Mouse (Mus musculus) retina, postnatal 1 day (tissue): ENCODE data around the gene S100a16.

Experiments used
- DNase-seq: peaks from one replicate; pipeline ENCODE4 v3.0.0-alpha.2; 2012

The S100a16 gene

DNA sequence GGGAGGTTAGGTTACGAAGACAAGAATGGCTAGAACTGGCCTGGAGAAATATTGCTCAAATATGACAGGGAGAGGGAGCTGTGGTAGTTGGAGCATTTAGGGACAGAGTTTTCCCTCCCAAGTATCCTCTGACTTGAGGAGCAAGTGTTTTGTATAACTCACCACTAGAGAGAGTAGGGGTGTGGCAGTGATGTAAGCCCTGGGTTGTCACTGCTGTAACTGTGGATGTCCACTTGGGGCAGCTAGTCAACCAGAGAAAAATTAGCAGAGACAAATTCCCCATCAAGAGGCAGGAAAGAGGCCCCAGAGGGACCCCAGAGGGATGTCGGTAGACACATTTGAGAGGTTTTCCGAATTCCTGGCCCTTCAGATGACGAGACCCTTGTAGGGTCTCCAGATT, 11.6 kb upstream of the S100a16 start:
- peak; percentile 74 for DNase-seq

- no peak for DNase-seq
Measured at GRCm38 (mm10) chr3:90526076-90526475, 11.0 kb upstream of the S100a16 start.

DNA sequence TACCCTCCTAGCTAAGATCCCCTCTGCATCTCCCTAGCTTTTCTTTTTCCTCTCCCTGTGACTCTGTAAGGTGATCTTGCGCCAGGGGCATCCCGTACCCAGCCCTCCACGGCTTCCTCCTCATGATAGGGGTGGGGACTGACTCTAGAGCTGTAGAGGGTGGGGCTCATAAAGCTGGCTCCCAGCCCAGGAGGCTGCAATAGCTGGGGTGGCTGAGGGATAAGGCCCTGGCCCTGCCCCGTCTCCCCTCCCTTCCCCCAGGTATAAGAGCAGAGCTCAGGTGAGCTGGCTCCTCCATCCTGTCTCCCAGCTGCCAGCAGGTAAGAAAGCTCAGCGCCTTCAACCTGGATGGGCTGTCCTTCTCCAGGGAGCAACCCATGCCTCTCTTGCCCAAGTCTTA, 10.5 kb upstream of the S100a16 start, which contains the start of gene S100a14:
Gene S100a14 (plus strand): TSS at position 277 of the 400 bp plus-strand sequence.
- no peak for DNase-seq

DNA sequence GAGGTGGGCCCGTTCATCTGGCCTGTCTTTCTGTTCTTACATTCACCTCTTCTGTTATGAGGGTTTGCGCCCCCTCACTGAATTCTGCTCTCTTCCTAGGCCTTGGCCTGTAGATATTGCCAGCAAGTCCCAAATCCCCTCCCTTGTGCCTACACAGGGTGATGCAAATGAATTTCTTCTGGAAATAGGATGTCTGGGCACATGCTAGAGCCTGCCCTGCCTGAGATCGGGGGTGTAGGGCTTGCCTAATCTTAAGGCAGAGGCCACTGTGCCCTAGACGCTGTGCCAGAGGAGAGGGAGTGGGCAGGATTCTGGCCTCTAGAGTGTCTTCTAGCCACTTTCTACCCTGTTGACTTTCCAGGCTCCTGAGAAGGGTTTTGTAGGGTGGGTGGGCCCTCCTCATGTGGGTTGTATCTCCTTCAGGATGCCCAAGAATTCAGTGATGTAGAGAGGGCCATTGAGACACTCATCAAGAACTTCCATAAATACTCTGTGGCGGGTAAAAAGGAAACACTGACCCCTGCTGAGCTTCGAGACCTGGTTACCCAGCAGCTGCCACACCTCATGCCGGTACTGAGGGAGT, 9.7 kb upstream of the S100a16 start:
- DNase-seq = no peak

GRCm38 (mm10) chr3:90531713-90532112, 5.3 kb upstream of the S100a16 start:
- DNase-seq = no peak

DNA sequence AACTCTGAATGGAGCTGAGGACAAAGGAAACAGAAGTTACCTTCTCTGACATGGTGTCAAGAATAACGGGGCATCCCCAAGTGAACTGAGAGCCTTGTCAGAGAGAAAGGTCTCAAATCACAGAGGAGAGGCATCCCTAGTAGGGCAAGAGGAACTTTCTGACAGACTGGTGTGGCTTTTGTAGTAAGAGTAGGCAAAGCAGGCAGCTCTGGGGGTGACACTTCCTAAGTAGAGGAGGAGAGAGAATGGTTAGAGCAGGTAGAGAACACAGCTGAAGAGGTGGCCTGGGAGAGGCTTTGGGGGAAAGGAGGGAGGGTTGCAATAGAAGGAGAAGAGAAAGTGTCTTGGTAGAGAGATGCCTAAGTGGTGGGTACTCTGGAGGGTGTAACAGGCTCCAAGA, 1.6 kb upstream of the S100a16 start:
- no peak for DNase-seq

DNA sequence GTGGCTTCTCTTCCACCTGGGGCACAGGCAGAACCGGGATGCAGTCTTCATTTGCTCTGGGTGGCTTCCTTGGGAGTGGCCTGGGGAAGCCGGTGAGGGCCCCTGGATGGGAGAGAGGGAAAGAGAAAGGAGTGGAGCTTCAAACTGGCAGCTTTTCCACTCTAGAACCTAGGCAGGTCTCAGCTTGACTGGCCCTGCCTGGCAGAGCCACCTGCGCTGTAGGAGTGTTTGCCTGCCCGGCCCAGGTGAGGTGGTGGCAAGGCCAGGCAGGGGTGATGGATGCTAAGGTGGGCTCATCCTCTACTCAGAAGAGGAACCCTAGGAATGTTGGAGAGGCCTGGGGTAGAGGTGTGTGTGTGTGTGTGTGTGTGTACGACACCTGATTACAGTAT, 847 bp downstream of the S100a16 start:
- DNase-seq = no peak

DNA sequence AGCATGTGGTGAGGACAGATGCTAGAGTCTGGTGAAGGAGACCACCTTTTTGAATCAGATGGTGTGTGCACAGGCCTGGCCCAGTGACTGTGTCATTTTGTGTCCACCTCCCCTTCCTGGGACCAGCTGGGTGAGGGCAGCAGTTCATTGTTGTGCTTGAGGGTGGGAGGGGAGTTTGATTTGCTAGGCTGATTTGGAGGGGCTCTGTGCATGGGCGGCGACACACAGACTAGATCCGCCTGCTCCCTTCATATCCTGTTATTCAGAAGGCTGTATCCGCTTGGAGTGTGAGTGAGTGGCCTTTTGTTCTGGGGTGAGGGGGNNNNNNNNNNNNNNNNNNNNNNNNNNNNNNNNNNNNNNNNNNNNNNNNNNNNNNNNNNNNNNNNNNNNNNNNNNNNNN, 3.9 kb downstream of the S100a16 start:
- DNase-seq = peak; percentile 61

- DNase-seq = no peak
Measured at GRCm38 (mm10) chr3:90549676-90550420, 12.8 kb downstream of the S100a16 start.

DNA sequence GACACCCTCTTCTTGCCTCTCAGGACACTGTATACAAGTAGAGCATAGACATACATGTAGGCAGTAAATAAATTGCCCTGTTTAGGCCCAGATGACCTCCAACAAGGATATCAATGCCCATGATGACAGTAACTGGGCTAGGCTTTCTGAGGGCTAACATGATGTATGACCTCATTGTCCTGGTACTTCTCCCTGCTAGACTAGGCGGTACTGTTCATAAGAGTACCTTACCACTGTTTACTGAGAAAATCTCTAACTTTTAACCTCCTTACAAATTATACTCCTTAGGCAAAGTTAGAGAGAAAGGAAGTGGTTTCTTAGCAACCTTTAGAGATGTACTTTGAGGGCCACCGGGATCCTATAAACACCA, 13.4 kb downstream of the S100a16 start:
- DNase-seq = no peak

DNA sequence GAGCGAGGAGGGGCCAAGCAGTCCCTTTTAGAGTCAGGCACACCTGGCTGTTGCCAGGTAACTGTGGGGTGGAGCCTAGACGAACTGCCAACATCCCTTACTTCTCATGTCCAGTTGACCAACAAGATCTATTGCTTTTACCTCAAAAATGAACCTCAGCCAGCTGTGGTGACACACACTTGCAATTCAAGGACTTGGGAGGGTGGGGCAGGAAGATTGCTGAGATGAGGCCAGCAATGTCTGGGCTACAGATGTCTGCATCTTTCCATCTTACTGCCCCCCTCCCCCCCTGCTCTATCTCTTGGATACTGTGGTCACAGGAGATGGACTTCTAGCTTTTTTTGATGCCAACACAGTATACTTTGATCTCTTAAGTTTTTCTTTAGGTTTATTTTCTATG, 15.2 kb downstream of the S100a16 start:
- no peak for DNase-seq

GRCm38 (mm10) chr3:90555954-90556353, 18.9 kb downstream of the S100a16 start:
- DNase-seq = no peak

DNA sequence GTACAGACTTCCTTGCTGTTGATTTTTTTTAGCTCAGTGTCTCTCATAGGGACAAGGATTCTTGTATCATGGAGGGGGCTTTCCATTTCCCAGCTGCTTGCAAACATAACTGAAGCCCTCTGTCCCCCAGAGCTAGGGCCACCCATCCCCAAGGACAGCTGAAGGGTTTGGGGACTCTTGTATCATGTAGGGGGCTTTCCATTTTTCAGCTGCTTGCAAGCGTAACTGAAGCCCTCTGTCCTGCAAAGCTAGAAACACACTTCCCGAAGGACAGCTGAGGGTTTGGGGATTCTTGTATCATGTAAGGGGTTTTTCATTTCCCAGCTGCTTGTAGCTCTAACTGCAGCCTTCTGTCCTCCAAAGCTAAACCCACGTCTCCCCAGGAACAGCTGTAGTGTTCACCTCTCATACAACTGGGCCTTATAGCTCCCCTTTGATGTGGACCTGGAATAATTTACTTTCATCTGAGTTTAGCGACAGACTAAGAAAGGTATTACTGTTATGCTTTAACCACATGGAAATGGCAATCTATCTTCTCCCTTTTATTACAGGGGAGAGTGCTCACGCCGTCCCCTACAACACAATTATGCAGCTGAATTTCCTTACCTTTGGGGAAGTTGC, 23.1 kb downstream of the S100a16 start, which contains the start of gene S100a3:
Gene S100a3 (plus strand): TSS at position 571 of the 621 bp plus-strand sequence.
- no peak for DNase-seq

- DNase-seq = no peak
Measured at GRCm38 (mm10) chr3:90574691-90575090, 37.6 kb downstream of the S100a16 start.

- DNase-seq = no peak
Measured at GRCm38 (mm10) chr3:90575320-90575719, 38.3 kb downstream of the S100a16 start.

DNA sequence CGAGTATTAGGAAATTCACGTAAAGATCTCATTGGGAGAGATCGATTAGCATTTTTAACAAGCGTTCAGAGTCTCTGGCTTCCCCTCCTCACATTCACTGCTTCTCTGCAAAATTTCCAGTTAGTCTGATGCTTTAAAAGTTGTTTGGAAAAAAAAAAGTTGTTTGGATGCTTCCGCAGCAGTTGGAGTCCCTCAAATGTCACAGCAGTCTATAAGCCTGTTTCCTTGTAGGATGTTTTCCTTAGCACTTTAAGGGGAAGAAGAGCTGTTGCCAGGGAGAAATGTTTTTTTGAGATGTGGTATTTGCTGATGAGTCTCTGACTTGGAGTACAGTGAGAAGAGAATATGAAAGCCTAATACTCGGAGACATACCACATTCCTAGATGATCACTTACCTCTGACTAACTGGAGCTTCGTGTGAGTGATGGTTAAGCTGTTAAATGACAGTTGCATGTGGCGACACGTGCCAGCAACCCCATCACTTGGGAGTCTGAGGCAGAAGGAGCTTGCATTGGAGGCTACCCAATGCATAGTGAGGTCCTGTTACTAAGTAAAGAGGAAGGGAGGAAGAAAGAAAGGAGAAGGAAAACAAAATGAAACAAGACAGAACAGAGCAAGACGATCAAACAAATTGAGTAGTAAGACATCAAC, 39.4 kb downstream of the S100a16 start:
- DNase-seq = no peak

DNA sequence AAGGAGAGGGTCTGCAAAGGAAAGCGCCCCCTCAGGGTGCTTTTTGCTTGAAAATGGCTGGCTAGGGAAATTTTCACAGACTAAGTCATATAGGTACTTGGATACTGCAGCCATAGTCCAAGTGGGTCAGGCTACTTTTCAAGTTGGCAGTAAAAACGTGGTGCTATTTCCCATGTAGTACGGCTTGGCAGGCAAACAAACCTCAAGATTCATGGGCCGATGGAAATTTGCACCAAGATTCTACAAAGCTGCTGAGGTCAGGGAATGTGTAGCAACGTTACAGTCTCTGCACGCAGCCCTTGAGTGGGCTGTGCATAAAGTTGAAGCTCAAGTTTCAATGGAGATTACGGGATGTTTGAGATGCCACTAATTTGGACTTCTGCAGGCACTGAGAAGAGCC, 42.4 kb downstream of the S100a16 start:
- no peak for DNase-seq

- DNase-seq = no peak
Measured at GRCm38 (mm10) chr3:90581141-90581540, 44.1 kb downstream of the S100a16 start.

- peak; percentile 28 for DNase-seq
Measured at GRCm38 (mm10) chr3:90582156-90582555, 45.1 kb downstream of the S100a16 start.

DNA sequence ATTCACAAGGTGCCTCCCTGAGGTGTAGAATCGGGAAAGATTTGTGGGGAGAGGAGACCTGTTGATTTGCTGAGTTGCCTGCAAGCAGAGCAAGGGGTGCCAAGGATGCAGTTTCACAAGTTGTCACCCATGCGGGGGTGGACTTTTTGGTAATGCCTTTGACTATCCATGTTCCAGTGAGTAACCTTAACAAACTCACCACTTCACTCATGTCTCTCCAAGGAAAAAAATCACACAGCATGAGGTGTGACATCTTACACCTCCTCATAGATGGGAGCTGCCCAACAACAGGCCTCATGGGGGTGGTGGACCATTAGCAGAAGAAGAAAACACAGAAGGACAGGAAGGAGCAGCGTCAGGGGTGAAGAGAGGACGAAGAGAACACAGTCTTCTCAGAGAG, 45.5 kb downstream of the S100a16 start:
- no peak for DNase-seq

DNA sequence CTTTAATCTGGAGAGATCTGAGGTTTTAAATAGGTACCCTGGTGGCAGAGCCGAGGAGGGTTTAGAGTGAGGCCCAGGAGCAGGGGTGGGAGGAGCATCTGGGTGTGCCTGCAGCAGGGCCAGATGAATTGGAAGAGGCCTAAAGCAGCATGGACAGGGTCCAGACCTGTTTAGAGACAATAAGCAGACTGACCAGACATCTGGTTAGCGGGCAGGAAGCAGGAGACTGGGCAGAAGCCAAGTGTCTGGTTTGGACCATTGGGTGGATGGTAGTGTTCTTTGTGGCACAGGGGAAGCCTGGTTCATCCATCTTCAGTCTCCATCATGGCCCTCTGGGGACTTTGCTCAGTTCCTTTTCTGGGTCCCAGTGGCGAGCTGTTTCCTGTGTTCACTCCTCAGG, 46.8 kb downstream of the S100a16 start:
- DNase-seq = no peak

GRCm38 (mm10) chr3:90585595-90585994, 48.5 kb downstream of the S100a16 start:
- peak; percentile 84 for DNase-seq

DNA sequence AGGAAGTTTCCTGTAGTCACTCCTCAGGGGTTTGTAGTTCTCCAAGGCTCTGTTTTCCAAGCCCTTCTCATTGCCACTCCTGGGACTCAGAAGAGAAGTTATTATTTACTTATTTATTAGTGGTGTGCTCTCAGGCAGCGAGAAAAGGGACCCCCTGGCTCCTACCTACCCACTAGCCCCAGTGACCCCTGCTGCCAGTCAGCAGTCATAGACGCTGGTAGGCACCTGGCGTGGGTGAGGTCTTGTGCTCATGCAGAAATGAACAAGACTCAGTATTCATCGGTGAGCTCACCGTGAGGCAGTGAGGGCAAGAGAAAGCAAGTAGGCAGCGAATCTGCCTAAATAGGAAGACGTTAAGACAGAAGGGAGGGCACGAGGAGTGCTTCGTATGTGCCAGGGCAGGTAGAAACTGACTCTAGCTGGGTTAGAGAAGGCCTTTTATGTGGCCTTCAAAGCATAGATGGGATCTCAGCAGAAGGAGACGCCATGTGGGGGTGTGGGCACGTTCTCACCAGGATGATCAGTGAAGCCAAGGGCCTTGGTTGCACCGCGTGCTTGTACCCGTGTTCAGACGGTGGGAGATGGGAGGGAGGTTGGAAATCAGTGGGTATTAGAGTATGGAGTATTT, 49.1 kb downstream of the S100a16 start:
- DNase-seq = no peak
